Mouse (Mus musculus) kidney, adult 11 months (tissue): ENCODE measurements around the gene Tmem151b.
A peak's percentile ranks its signal among the peaks of the same experiment; 100 is the strongest.

ENCODE experiments used
- DNase-seq: peaks from one replicate; pipeline ENCODE4 v3.0.0; 2022

Tmem151b gene

DNA sequence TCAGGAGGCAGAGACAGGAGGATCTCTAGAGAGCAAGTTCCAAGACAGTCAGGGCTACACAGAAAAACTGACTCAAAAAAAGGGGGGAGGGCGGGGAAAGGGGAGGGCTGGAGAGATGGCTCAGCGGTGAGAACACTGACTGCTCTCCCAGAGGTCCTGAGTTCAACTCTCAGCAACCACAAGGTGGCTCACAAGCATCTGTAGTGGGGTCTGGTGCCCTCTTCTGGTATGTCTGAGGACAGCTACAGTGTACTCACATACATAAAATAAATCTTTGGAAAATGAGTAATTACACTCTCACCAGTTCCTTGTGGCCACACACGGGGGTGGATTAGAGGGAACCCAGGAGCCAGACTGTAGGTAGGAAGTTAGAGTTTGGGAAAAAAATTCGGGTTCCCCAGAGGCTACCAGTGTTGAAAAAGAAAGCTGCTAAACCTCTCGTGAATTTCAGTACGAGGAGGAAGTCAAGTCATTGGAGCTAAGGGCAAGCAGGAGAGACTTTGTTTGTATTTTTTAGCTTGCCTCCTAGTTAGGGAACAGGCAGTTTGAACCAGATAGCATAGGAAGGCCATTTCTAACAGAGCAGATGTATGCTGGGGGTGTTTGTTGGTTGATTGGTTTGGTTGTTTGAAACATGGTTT lies 33.4 kb upstream of the Tmem151b start:
- no peak for DNase-seq

DNA sequence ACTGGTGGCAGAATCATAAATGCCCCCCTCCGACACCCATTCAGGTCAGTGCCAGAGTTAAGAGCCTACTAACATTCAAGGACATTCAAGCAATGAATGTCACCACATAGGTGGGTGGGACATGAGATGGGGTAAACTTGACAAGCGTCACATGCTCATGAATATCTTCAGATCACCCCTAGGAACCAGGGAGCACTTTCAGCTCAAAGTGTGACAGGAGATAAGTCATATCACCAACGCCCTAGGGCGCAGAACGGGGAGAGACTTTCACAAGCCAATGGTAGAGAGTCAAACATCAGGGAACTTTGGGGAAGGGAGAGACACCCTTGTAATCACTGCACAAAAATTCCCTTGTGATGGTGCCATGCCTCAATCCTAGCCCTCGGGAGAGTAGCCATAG lies 32.7 kb upstream of the Tmem151b start:
- DNase-seq, result no peak

DNA sequence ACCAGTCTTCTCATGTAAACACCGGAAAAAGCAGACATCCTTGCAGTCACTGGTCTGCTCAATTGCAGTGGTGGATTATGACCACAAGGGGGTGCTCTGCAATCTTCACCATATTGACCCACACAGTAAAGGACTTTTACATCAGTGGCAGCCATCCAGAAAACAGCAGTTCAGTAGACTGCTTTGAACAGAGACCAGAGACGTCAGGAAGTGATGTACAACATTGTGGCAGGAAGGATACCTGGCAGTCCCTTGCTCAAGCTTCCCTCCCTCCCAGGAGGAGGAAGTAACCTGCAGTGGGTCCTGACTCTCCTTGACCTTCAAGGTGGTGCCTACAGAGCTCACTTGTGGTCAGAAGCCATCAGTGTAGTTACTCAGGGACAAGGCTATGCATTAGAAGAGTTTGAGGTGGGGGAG lies 32.1 kb upstream of the Tmem151b start:
- DNase-seq, result peak; percentile 65

DNA sequence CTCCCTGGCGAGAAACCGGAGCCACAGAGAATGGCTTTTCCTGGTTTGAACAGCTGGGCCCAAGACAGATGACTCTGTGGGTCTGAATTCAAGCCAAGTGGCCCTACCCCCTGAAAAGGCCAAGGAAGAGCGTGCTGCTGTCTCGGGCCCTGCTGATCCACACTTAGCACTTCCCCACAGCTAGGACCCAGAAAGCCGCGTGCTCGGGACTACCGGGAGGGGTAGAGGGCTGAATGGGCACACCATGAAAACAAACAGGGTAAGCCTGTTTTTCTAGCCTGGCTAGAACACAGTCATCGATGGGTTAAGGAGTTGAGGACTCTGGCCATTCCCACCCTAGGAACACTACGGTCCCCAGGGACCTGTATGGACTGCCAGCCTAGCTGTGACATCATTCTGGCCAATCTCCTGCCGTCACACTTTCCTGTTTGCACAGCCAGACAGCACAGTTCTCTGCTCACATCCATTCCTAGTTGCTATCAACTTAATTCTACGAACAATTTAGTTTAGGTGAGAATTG lies 31.5 kb upstream of the Tmem151b start:
- DNase-seq, result no peak

DNA sequence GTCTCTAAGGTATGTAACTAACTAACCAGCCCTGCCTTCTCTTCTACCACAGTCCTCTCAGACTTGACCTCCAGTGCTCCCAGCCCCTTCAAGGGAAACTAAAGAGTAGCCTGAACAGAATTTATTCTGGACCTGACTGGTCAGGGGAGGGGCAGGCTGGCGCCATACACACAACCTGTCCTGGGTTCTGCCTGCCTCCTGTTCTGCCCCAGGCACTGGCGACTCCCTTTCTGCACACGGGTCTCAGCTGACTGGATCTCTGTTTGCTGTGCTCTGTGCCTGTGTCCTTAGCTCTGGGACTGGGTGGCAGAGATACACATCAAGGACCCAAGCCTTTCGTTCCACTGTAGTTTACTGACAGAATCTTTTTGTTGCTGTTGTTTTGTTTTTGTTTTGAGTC lies 30.1 kb upstream of the Tmem151b start:
- peak; percentile 80 for DNase-seq

DNA sequence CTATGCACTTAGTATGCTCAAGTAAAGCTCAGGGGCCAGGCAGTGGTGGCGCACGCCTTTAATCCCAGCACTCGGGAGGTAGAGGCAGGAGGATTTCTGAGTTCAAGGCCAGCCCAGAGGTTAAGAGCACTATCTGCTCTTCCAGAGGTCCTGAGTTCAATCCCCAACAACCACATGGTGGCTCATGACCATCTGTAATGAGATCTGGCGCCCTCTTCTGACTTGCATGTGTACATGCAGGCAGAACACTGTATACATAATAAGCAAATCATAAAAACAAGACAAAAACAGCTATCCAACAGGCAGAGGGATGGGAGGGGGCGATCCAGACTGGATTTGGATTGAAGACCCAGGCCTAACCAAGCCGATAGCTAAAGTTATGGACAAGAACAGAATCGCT lies 29.4 kb upstream of the Tmem151b start:
- no peak for DNase-seq

DNA sequence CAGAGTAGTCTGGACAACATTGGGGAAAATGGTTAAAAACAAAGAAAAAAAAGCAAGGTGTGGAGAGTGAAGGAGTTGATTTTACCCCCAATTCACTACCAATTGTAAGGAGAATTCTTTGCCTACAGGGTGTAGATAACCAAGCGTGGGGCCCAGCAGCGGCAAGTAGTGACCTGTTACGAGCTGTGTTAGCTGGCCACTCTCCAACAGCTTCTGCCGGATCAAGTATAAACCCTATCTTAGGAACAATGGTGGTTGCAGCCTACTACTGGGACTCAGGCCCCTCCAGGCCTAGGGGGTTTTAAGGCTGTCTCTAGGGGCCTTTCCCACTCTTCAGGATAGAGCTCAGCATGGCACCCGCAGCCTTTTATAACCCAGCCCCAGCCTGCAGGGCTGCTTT lies 28.8 kb upstream of the Tmem151b start:
- DNase-seq, result no peak

DNA sequence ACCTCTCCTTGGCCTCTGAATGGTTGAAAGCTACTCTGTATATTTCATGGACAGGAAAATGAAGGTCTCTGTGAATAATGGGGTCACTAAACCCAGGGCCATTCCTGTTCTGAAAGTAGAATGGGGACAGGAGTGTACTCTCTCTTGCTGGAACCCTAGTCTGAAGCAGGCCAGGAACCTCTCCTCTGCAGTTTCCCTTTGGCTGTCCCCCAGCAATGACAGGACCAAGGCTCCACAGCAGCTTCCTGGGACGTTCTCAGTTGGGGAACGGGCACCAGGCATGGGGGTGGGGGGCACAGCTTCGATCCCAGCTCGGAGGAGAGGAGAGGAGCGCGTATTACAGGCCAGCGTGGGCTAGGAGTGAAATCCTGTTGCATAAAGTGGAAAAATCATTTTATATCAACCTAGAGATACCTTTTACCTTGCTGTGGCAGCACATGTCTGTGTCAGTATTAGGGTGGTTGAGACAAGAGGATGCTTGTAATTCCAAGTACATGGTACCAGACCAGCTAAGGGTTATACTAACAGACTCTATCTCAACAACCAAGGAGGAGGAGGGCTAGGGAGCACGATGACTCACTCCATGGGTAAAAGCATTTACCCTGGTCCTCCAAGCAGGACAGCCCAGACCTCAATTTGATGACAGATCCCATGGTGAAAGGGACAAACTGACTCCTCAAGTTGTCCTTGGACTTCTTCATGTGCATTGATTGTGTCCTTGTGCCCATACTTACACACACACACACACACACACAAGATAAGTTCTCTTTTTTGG lies 25.8 kb upstream of the Tmem151b start:
- DNase-seq, result no peak

DNA sequence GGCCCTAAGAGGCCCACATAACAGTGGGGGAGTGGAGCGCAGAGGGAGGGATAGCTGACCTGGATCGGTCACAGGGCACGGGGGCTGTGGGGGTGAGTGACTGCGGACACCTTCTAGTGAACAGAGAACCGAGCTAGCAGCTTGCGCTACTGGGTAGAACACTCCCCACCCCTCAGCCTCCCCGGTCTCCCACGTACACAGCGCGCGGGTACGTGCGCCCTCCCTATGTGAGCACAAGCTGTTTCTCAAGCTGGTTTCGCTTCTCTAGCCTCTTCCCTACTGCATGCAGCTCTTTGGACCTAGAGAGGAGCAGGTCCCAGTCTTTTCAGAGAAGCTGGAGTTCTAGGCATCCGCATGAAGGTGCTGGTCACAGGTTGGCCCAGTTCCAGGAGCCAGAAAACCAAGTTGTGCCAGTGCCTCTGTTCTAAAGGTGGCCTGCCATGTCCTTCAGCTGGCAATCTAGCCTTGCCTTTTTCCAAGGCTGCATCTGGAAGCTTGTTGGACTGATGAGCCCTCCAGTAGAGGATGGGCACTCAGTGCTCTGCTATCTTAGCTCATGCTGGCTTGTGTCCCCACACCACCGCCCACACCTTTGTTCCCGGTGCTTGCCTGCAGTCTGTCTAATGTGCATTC lies 24.8 kb upstream of the Tmem151b start:
- DNase-seq, result peak; percentile 77

DNA sequence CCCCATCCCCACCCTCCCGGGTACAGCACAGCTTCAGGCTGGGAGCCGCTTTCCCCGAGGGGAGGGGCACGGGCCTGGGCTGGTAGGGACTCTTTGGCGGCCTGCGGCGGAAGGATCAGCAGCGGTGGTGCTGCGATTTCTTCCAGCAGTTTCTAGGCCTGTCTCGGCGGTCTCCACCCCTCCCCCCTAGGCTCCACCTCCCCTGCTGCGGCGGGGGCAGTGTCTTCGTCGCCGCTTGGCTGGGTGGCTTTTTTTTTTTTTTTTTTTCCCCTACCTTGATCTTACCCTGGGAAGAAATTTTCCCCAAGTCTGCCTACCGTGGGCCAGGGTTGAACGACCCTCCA lies 24.3 kb upstream of the Tmem151b start:
- DNase-seq, result peak; percentile 97

DNA sequence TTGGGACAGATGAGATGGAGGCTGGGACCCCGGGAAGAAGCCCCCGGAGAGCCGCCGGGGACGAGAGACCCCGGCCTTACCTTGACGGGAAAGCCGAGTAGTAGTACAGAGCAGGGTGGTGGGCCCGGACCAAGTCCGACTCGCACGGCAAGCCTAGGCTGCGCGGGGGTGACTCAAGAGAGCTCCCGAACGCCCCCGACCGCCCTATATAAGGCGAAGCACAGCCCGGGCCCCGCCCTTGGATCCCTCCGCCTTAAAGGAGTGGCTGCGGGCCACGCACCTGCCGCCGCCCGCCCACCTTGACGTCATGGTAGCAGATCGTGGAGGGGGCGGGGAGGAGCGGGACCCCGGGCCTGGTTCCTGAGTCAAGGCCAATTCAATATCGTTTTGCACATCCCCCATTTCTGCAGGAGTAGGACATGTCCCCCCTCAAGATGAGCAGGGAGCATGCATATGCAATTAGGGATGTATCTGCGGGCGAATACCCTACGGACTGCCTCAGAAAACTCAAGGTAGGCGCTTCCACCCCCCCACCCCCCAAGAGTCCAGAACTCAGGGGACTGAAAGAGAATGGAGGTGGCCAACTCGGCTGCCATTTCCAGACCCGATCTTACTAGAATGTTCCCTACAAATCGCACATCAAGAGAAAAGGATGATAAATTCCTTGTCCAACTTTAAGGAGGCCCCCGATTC lies 23.8 kb upstream of the Tmem151b start, which contains the start of gene Hsp90ab1:
Gene Hsp90ab1, minus strand, starts transcription at position 185 of the 693 bp plus-strand sequence.
- DNase-seq, result peak; percentile 97

DNA sequence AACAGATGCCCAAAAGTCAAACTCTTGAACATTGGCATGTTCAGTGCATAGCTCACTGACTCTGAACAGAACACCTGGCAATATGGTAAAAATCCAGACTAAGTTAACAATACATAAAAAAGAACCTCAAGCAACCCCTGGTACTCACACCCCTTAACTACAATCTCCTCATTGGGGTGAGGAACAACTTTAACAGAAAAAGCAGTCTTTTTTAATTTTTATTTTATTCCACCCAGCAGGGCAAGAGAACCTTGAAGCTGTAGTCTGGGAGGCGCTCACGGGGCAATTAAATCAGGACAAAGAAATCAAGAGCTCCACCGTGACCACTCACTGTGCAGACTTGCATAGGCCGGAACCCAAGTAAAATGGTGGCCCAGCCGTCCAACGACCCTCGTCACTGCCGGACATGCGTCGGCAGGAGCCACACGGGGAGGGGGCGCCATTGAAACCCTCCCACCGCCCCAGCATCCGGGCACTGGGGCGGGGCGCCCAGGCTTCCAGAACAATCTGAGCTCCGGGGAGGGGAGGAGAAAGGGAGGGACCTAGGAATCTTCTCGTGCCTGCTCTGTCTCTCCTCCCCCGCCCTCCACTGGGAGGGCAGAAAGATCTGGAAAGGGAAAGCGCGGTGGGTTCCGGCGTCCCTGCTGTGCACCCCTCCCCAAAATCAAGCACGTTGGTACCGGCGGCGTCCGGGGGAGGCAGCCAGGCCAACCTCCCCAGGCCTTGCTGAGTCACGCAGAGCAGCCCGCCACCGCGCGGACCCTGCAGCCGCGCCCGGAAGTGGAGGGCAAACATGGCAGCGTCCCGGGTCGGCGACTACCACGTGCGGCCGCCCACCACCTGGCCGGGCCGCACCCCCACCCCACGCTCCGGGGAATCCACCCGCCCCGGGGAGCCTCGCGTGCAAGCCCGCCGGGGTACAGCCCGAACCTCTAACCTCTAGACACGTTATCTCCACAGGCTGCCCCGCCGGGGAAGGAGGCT lies 22.9 kb upstream of the Tmem151b start:
- DNase-seq, result peak; percentile 77

DNA sequence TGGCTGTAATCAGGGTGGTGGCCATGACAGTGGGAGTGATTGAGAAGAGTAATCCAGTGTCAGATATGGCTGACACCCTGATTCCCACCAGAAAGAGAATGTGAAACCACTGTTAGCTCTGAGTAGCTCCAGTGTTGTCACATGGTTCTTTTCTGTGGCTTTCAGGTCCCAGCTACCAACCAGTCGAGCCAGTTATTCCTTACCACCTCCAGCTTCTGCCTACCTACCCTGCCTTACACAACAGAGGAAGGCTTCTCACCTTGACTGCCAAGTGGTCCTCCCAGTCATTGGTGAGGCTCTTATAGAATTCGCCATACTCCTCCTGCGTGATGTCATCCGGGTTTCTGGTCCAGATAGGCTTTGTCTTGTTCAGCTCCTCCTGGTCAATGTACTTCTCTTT lies 20.5 kb upstream of the Tmem151b start:
- DNase-seq, result no peak

DNA sequence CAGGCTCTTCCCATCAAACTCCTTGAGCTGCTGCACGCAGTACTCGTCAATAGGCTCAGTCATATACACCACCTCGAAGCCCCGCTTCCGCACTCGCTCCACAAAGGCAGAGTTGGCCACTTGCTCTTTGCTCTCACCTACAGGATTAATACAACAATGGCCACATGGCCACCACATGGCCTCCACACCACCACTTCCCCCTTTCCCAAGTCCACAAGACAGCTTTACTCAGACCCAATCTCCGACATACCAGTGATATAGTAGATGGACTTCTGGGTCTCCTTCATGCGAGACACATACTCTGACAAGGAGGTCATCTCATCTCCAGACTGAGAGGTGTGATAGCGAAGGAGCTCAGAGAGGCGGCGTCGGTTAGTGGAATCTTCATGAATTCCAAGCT lies 19.5 kb upstream of the Tmem151b start:
- DNase-seq, result no peak

DNA sequence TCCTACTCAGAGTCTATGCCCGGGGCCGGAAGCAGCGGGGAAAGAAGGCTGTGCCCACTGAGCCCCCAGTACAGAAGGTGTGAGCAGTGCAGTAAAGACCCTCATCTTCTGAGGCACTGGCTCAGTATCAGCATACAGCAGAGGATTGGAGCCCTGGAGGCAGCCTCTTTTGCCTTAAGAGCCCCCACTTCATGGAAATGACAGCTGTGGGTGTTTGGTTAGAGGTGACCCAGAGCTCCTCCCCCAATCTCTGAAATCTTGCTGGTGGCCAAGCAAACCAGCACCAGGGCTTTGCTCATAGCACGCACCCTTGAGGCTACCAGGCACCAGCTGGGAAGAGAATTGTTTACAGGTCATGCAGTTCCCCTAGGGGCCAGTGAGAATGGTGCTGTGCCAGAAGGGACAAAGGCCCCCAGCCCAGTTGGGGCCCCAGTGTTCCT lies 17.7 kb upstream of the Tmem151b start:
- no peak for DNase-seq

DNA sequence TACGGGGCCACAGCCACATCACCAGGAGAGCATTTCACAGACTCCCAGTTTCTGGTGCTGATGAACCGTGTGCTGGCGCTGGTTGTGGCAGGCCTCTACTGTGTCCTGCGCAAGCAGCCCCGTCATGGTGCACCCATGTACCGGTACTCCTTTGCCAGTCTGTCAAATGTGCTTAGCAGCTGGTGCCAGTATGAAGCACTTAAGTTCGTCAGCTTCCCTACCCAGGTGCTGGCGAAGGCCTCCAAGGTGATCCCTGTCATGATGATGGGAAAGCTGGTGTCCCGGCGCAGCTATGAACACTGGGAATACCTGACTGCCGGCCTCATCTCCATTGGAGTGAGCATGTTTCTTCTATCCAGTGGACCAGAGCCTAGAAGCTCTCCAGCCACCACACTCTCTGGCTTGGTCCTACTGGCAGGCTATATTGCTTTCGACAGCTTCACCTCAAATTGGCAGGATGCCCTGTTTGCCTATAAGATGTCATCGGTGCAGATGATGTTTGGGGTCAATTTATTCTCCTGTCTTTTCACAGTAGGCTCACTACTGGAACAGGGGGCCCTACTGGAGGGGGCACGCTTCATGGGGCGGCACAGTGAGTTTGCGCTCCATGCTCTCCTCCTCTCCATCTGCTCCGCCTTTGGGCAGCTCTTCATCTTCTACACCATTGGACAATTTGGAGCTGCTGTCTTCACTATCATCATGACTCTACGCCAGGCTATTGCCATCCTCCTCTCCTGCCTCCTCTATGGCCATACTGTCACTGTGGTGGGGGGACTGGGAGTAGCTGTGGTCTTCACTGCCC lies 17.1 kb upstream of the Tmem151b start:
- no peak for DNase-seq

DNA sequence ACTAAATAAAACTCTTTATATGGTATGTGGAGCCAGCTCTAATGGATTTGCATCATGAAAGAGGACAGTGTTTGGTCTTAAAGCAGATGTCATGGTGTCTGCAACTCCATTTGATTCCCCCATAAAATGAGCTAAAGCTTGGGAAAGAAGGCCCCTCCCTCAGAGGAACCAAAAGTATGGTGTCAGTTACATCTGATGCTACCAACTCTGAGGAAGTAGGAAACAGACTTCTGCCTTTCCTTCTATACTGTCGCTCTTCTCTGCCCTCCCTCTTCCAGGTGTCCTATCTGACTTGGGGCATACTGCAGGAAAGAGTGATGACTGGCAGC lies 16.5 kb upstream of the Tmem151b start:
- DNase-seq, result no peak

DNA sequence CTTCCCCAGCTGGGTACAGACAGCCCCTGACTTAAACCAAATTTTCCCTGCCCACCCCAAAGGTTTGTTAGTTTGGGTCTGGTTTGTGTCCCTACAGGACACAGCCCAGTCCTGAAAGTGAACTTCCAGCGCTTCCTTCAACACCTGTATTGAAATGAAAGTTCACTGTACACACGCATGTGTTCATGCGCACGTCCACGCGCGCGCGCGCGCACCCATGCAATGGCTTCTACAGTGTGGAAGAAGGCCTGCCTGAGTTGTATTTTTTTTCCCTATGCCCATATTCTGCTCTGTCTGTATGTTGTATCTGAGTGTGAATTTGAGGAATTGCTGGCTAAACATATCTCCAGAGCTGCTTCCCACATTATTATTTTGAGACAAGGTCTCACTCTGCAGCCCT lies 15.6 kb upstream of the Tmem151b start:
- DNase-seq, result no peak

DNA sequence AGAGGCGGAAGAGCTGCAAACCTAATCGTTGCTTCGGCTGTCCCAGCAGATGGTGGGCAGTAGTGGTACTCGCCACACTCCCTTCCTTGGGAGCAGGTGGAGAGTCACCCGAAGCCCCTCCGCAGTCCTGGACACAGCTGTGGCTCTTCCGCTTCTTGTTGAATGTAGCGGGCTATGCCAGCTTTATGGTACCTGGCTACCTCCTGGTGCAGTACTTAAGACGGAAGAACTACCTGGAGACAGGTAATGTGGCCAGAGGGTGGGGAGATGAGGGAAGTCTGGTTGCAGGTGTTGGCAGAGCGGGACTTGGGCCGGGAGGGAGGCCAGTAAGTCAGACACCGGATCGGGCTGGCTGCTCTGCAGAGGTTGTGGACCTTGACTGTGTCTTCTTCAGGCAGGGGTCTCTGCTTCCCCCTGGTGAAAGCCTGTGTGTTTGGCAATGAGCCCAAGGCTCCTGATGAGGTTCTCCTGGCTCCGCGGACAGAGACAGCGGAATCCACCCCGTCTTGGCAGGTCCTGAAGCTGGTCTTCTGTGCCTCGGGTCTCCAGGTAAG lies 15.1 kb upstream of the Tmem151b start:
- no peak for DNase-seq

DNA sequence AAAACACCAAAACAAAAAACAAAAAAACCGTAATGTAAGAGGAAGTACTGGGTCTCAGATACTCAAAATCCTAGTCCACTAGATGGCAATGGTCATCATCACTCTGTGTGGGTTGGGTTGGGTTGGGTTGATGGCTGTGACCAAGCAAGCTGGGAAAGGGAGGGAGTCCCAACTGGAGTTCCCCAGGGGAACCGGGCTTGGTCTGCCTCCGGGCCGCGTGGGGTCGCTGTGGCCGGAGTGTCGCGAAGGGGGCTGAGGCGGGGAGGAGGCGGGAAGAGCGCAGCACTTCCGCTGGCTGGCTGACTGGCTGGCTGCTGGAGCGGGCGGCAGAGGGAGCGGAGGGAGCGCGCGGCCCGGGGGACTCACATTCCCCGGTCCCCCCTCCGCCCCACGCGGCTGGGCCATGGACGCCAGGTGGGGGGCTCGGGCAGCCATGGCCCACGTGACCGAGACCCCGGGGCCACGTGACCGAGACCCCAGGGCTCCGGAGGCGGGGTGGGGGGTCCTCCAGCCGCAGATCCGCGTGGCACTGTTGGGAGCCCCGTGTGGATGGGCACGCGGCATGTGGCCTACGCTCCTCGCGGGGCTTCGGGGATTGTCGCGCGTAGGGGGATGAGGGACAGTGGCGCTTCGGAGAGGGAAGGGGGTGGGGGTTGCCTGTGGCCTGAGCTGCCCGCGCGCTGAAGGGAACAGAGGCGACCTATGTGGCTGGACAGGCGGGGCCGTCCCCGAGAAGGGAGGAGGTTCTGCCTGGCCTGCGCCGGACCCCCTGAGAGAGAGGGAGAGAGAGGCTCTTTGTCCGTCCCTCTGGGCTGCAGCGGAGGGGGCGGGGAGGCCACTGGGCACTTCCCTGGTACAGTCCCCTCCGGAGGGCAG lies 14.4 kb upstream of the Tmem151b start, which contains the start of gene Slc35b2:
Gene Slc35b2, plus strand, starts transcription at position 220 of the 876 bp plus-strand sequence.
- DNase-seq, result peak; percentile 91
